Mouse (Mus musculus): ENCODE data around the gene Hist1h2ag. TPM values are rescaled to one million over a fixed set of nuclear protein-coding genes. Genes with fewer than 3 reads are reported as not detected.

Hist1h2ag gene
- polyA plus RNA-seq, 1 experiment from 2014 or later: 33.8 TPM

GRCm38 (mm10) chr13:21998412-21998811 is 44.3 kb downstream of the Hist1h2ag start:
- no peak for DNase-seq (ENCODE audit: low spot score)
- 17% methylated on average over 3 of the region's 3 CpGs for WGBS

GRCm38 (mm10) chr13:21997821-21998220 is 44.9 kb downstream of the Hist1h2ag start:
- TF ChIP-seq CTCF (IDR thresholded peaks at IDR 0.05; ENCODE audit: low read depth): no peak
- Histone ChIP-seq H3K4me3 (replicated peaks; ENCODE audit: low read depth, low read length) (no peak overlapping the region), H3K27me3 (ENCODE audit: insufficient read depth, low read length) (peaks cover 91% of the 10 kb centered on the region), H3K9ac (ENCODE audit: low read depth, low read length) (no peak overlapping the region), H3K9me3 (replicated peaks; ENCODE audit: low read length) (no peaks in the 10 kb centered on the region), H3K27ac (no peak overlapping the region), H3K4me1 (replicated peaks; ENCODE audit: insufficient read depth, low read length) (0 out of 2 replicates have a peak, but pooled peaks cover 9% of the 10 kb centered on the region), H3K4me2 (ENCODE audit: low read length) (no peak overlapping the region), H3K36me3 (ENCODE audit: insufficient read depth, low read length) (no peaks in the 10 kb centered on the region)
- ATAC-seq (replicated peaks; ENCODE audit: low FRiP score, low read depth) (no peak), DNase-seq (ENCODE audit: low spot score) (no peak)
- WGBS: 9% methylated on average over 4 of the region's 4 CpGs

More at GRCm38 (mm10) chr13:21998412-21998811, 44.3 kb downstream of the Hist1h2ag start:
- Histone ChIP-seq H3K4me3 (replicated peaks; ENCODE audit: low read depth, low read length) (no peak overlapping the region), H3K4me2 (ENCODE audit: low read length) (no peak overlapping the region), H3K36me3 (ENCODE audit: insufficient read depth, low read length) (no peaks in the 10 kb centered on the region), H3K4me1 (replicated peaks; ENCODE audit: insufficient read depth, low read length) (0 out of 2 replicates have a peak, but pooled peaks cover 9% of the 10 kb centered on the region), H3K9me3 (replicated peaks; ENCODE audit: low read length) (no peaks in the 10 kb centered on the region), H3K27me3 (ENCODE audit: insufficient read depth, low read length) (peaks cover 94% of the 10 kb centered on the region), H3K27ac (no peak overlapping the region), H3K9ac (ENCODE audit: low read depth, low read length) (no peak overlapping the region)
- TF ChIP-seq CTCF (IDR thresholded peaks at IDR 0.05; ENCODE audit: low read depth): no peak
- ATAC-seq (replicated peaks; ENCODE audit: low FRiP score, low read depth): no peak

GRCm38 (mm10) chr13:21997201-21997820 is 45.4 kb downstream of the Hist1h2ag start:
- no peak overlapping the region for H3K4me3 ChIP-seq (replicated peaks; ENCODE audit: low read depth, low read length)
- H3K27me3 ChIP-seq (ENCODE audit: insufficient read depth, low read length): peaks cover 87% of the 10 kb centered on the region
- no peak overlapping the region for H3K27ac ChIP-seq
- WGBS: 2% methylated on average over 21 of the region's 21 CpGs
- no peaks in the 10 kb centered on the region for H3K36me3 ChIP-seq (ENCODE audit: insufficient read depth, low read length)
- TF ChIP-seq CTCF (IDR thresholded peaks at IDR 0.05; ENCODE audit: low read depth): no peak
- 0 out of 2 replicates have a peak overlapping the region, but pooled peaks have one; percentile 30 for H3K4me2 ChIP-seq (ENCODE audit: low read length)
- 0 out of 2 replicates have a peak, but pooled peaks cover 9% of the 10 kb centered on the region for H3K4me1 ChIP-seq (replicated peaks; ENCODE audit: insufficient read depth, low read length)
- ATAC-seq (replicated peaks; ENCODE audit: low FRiP score, low read depth) (no peak), DNase-seq (ENCODE audit: low spot score) (no peak)
- no peak overlapping the region for H3K9ac ChIP-seq (ENCODE audit: low read depth, low read length)
- no peaks in the 10 kb centered on the region for H3K9me3 ChIP-seq (replicated peaks; ENCODE audit: low read length)

GRCm38 (mm10) chr13:21996840-21997185 is 45.9 kb downstream of the Hist1h2ag start:
- TF ChIP-seq CTCF (IDR thresholded peaks at IDR 0.05; ENCODE audit: low read depth): no peak
- DNase-seq (ENCODE audit: low spot score): no peak

GRCm38 (mm10) chr13:21996101-21996839 is 46.5 kb downstream of the Hist1h2ag start:
- Histone ChIP-seq H3K4me1 (replicated peaks; ENCODE audit: insufficient read depth, low read length) (0 out of 2 replicates have a peak, but pooled peaks cover 9% of the 10 kb centered on the region), H3K9me3 (replicated peaks; ENCODE audit: low read length) (no peaks in the 10 kb centered on the region), H3K36me3 (ENCODE audit: insufficient read depth, low read length) (no peaks in the 10 kb centered on the region), H3K4me3 (replicated peaks; ENCODE audit: low read depth, low read length) (no peak overlapping the region), H3K9ac (ENCODE audit: low read depth, low read length) (no peak overlapping the region), H3K27ac (no peak overlapping the region), H3K27me3 (ENCODE audit: insufficient read depth, low read length) (peaks cover 77% of the 10 kb centered on the region), H3K4me2 (ENCODE audit: low read length) (peak overlapping the region; percentile 49; the same call in 1 of the 2 replicates)
- no peak for DNase-seq (ENCODE audit: low spot score)
- no peak for ATAC-seq (replicated peaks; ENCODE audit: low FRiP score, low read depth)
- WGBS: 3% methylated on average over 12 of the region's 12 CpGs
- no peak for TF ChIP-seq CTCF (IDR thresholded peaks at IDR 0.05; ENCODE audit: low read depth)

More at GRCm38 (mm10) chr13:21996840-21997185, 45.9 kb downstream of the Hist1h2ag start:
- no peak for ATAC-seq (replicated peaks; ENCODE audit: low FRiP score, low read depth)
- 2% methylated on average over 13 of the region's 13 CpGs for WGBS
- Histone ChIP-seq H3K36me3 (ENCODE audit: insufficient read depth, low read length) (no peaks in the 10 kb centered on the region), H3K4me1 (replicated peaks; ENCODE audit: insufficient read depth, low read length) (0 out of 2 replicates have a peak, but pooled peaks cover 9% of the 10 kb centered on the region), H3K9me3 (replicated peaks; ENCODE audit: low read length) (no peaks in the 10 kb centered on the region), H3K27ac (no peak overlapping the region), H3K4me3 (replicated peaks; ENCODE audit: low read depth, low read length) (no peak overlapping the region), H3K9ac (ENCODE audit: low read depth, low read length) (no peak overlapping the region), H3K4me2 (ENCODE audit: low read length) (peak overlapping the region; percentile 30; the same call in 1 of the 2 replicates), H3K27me3 (ENCODE audit: insufficient read depth, low read length) (peaks cover 82% of the 10 kb centered on the region)

GRCm38 (mm10) chr13:21995331-21995914 is 47.3 kb downstream of the Hist1h2ag start:
- under 1% methylated on average over 21 of the region's 21 CpGs for WGBS
- no peak for ATAC-seq (replicated peaks; ENCODE audit: low FRiP score, low read depth)

More at GRCm38 (mm10) chr13:21995331-21995914, 47.3 kb downstream of the Hist1h2ag start:
- H3K9ac ChIP-seq (ENCODE audit: low read depth, low read length): no peak overlapping the region
- peak overlapping the region; percentile 33 for H3K4me3 ChIP-seq (replicated peaks; ENCODE audit: low read depth, low read length)
- TF ChIP-seq CTCF (IDR thresholded peaks at IDR 0.05; ENCODE audit: low read depth): 0 out of 2 replicates have a peak, but pooled peaks have one; percentile 11
- DNase-seq (ENCODE audit: low spot score): peak; percentile 64
- H3K27me3 ChIP-seq (ENCODE audit: insufficient read depth, low read length): peaks cover 68% of the 10 kb centered on the region
- peak overlapping the region; percentile 49 for H3K4me2 ChIP-seq (ENCODE audit: low read length)
- no peak overlapping the region for H3K27ac ChIP-seq
- 0 out of 2 replicates have a peak, but pooled peaks cover 9% of the 10 kb centered on the region for H3K4me1 ChIP-seq (replicated peaks; ENCODE audit: insufficient read depth, low read length)
- H3K9me3 ChIP-seq (replicated peaks; ENCODE audit: low read length): peaks cover 3% of the 10 kb centered on the region; the same call in 1 of the 2 replicates
- H3K36me3 ChIP-seq (ENCODE audit: insufficient read depth, low read length): no peaks in the 10 kb centered on the region

Data from kidney, postnatal 0 days (tissue).